Mouse (Mus musculus) brain, embryonic 14.5 days (tissue): ENCODE measurements around the gene Rab11fip3.
"Not testable (repeated sequence)": the region's sequence is repeated elsewhere in the genome, so short reads cannot be mapped to it uniquely, and the experiment has no call there.

ENCODE experiments used
- CTCF ChIP-seq: fragments of 200-500 bp; IDR thresholded peaks from 2 replicates; pipeline ENCODE4 v1.5.1; 2012; ENCODE audit warnings: inconsistent platforms, mild to moderate bottlenecking, moderate library complexity, borderline replicate concordance; ENCODE audit not compliant: insufficient read depth, insufficient read length; ENCODE audit errors: extremely low read depth
- POLR2A ChIP-seq: fragments of 200-500 bp; IDR thresholded peaks from 2 replicates; pipeline ENCODE4 v1.6.1; 2012; ENCODE audit warnings: mild to moderate bottlenecking, inconsistent platforms, borderline replicate concordance; ENCODE audit not compliant: poor library complexity, insufficient read depth, insufficient read length, severe bottlenecking; ENCODE audit errors: extremely low read depth

- not testable (repeated sequence) for TF ChIP-seq POLR2A, CTCF
Measured at GRCm38 (mm10) chr17:26099316-26099715, 30.0 kb upstream of the Rab11fip3 start.
